Mouse (Mus musculus) C2C12 (cell line): ENCODE results near the gene Appbp2. TPM values are rescaled to one million over a fixed set of nuclear protein-coding genes. Genes with fewer than 3 reads are reported as not detected.

Source experiments
- H3K27me3 ChIP-seq: one replicate; pipeline ENCODE4 v1.6.1; 2011; ENCODE audit not compliant: control insufficient read depth, insufficient read depth, insufficient read length
- H3K36me3 ChIP-seq: one replicate; pipeline ENCODE4 v1.6.1; 2011; ENCODE audit not compliant: control insufficient read depth, insufficient read depth
- H3K4me3 ChIP-seq: one replicate; pipeline ENCODE4 v1.5.1; 2011; ENCODE audit warnings: mild to moderate bottlenecking, control low read depth; ENCODE audit not compliant: poor library complexity, insufficient read depth, severe bottlenecking
- H3K79me2 ChIP-seq: one replicate; pipeline ENCODE4 v1.6.1; 2011; ENCODE audit not compliant: control insufficient read depth, insufficient read depth
- H3K79me3 ChIP-seq: one replicate; pipeline ENCODE4 v1.6.1; 2011; ENCODE audit warnings: low read depth, control low read depth
- H3ac ChIP-seq: one replicate; pipeline ENCODE3; 2011; ENCODE audit warnings: low read depth; ENCODE audit not compliant: control insufficient read depth, insufficient read length
- CEBPB ChIP-seq: IDR thresholded peaks from one replicate; pipeline ENCODE4 v1.6.1; 2011; ENCODE audit warnings: low read depth, mild to moderate bottlenecking, control low read depth, moderate library complexity
- CTCF ChIP-seq: IDR thresholded peaks from one replicate; pipeline ENCODE4 v1.5.1; 2011; ENCODE audit not compliant: control insufficient read depth, insufficient read depth, insufficient read length
- FOSL1 ChIP-seq: IDR thresholded peaks from one replicate; pipeline ENCODE4 v1.8.0; 2011; ENCODE audit warnings: mild to moderate bottlenecking, low read length; ENCODE audit not compliant: poor library complexity, insufficient read depth, severe bottlenecking
- MAX ChIP-seq: IDR thresholded peaks from one replicate; pipeline ENCODE4 v1.6.1; 2011; ENCODE audit warnings: mild to moderate bottlenecking, control low read depth
- MYOD1 ChIP-seq: IDR thresholded peaks from one replicate; pipeline ENCODE4 v1.6.1; 2011; ENCODE audit warnings: low read depth; ENCODE audit not compliant: control insufficient read depth, insufficient read length
- MYOG ChIP-seq: IDR thresholded peaks from one replicate; pipeline ENCODE4 v1.6.1; 2011; ENCODE audit not compliant: control insufficient read depth, insufficient read length; ENCODE audit errors: extremely low read depth
- USF1 ChIP-seq: IDR thresholded peaks from one replicate; pipeline ENCODE4 v1.6.1; 2011; ENCODE audit warnings: low read depth, mild to moderate bottlenecking, control low read depth, moderate library complexity
- long read RNA-seq, 2 experiments: library from polyadenylated mRNA; unstranded; transcript quantifications; one replicate each; pipeline ENCODE4 v2.0.0; 2019 to 2020
- polyA plus RNA-seq: library from polyadenylated mRNA; unstranded; fragments of >200 nt; fragmentation: generic; extraction: Trizol; gene quantifications from one replicate; pipeline ENCODE4 v1.2.1, GENCODE M21; 2012; ENCODE audit warnings: missing spikeins

Appbp2 gene
- 8.7 TPM for polyA plus RNA-seq
- long read RNA-seq, experiment 1, full-length matches to known transcripts = 31 of 37 reads
- long read RNA-seq, experiment 1, partial matches to known transcripts = 1 of 37 reads
- long read RNA-seq, experiment 1, other reads (novel, unspliced or antisense) = 5 of 37 reads
- long read RNA-seq, experiment 2, full-length matches to known transcripts = 351 of 378 reads
- long read RNA-seq, experiment 2, partial matches to known transcripts = 11 of 378 reads
- long read RNA-seq, experiment 2, other reads (novel, unspliced or antisense) = 16 of 378 reads

DNA sequence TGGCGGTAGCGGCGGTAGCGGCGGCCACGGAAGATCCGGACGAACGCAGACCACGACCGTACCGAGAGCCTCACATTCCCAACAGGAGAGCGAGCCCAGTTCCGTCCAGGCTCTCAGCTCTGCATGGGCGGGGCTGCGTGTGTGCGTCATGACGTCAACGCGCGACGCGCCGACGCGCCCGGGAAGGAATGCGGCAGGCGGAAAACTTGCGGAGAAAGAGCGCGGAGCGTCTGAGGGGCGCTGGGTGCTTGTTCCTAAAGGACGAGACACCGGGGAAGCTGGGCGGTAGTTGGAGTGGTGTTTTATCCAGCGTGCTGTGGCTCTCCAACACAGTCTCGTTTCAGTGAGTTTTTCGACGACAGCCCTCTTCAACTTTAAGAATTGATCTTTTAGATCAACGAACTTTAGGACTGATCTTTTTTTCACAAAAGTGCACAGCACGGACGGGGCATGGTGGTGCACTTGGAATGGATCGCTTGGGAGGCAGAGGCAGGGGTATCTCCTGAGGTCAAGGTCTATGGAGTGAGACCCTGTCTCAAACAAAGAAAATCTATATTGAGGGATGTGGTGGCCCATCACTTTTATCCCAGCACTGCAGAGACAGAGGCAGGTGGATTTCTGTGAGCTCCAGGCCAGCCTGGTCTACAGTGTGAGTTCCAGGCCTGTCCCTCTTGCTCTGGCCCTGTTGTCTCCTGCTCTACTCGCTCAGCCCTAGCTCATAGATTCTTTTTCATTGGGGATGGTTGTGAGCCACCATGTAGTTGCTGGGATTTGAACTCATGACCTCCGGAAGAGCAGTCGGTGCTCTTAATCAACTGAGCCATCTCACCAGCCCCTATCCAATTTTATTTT lies at the start of gene Appbp2:
Appbp2 (minus strand) TSS at position 141 of the 852 bp plus-strand sequence.
- peaks cover 47% of the 10 kb centered on the region for H3K79me3 ChIP-seq
- H3K27me3 ChIP-seq = no peaks in the 10 kb centered on the region
- peak within 1 kb of the TSS; percentile 97 for H3K4me3 ChIP-seq
- peaks cover 58% of the 10 kb centered on the region for H3K79me2 ChIP-seq
- H3ac ChIP-seq = peak within 1 kb of the TSS; percentile 89
- TF ChIP-seq FOSL1 (no peak), MAX (peak; percentile 15)
- H3K36me3 ChIP-seq = peaks cover 26% of the 10 kb centered on the region

DNA sequence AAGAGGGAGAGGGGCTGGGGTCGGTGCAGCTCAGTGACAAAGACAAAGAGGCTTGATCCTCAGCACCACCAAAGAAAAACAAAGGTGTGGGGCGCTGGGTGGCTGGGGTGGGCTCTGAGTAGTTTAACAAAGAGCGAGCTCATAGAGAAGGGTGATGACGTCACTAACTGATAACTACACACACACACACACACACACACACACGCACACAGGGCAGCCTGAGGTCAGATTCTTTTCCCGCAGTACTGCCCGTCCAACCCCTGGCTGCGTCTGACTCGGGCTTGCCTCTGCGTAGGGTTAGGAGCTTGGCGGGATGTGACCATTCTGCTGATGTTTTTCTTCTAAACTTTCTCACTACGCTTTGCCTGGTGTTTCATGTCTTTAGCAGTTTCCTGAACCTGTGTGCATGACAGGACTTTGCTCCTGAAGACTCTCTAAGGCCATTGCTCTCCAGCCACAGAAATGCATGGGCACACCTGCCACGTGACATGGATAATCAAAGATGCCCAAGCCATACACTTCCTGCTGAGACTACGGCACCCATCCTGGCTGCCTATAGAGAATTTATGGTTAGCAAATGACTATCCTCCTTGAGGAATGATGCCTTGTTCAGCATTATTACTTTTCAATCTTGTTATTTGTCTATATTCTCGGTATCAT lies 46.4 kb upstream of the Appbp2 start:
- H3ac ChIP-seq = no peak overlapping the region
- no peak overlapping the region for H3K4me3 ChIP-seq
- no peaks in the 10 kb centered on the region for H3K79me2 ChIP-seq
- H3K27me3 ChIP-seq = no peaks in the 10 kb centered on the region
- no peaks in the 10 kb centered on the region for H3K36me3 ChIP-seq
- no peak for TF ChIP-seq MYOD1
- TF ChIP-seq FOSL1 = no peak
- no peak for TF ChIP-seq CTCF
- TF ChIP-seq USF1 = no peak
- no peak for TF ChIP-seq MAX
- TF ChIP-seq MYOG = no peak
- TF ChIP-seq CEBPB = no peak
- no peaks in the 10 kb centered on the region for H3K79me3 ChIP-seq

DNA sequence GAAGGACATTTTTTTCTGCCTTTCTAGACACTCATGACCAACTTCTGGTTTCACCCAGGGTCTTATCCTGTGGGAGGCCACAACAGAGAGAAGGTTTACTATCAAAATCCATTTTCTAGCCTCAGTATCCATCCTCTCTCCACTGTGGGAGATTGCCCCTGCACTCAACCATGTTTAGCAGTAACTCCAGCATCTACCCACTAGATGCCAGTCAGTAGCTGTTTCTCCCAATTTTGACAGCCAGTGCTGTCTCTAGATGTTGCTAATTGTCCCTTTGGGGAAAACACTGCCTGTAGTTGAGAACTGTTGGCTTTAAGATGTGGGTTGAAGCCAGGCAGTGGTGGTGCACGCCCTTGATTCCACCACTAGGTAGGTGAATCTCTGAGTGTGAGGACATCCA lies 43.2 kb upstream of the Appbp2 start:
- Histone ChIP-seq H3K4me3 (no peak overlapping the region), H3K79me2 (no peaks in the 10 kb centered on the region), H3K27me3 (no peaks in the 10 kb centered on the region), H3ac (no peak overlapping the region), H3K36me3 (no peaks in the 10 kb centered on the region), H3K79me3 (no peaks in the 10 kb centered on the region)
- no peak for TF ChIP-seq MYOG

DNA sequence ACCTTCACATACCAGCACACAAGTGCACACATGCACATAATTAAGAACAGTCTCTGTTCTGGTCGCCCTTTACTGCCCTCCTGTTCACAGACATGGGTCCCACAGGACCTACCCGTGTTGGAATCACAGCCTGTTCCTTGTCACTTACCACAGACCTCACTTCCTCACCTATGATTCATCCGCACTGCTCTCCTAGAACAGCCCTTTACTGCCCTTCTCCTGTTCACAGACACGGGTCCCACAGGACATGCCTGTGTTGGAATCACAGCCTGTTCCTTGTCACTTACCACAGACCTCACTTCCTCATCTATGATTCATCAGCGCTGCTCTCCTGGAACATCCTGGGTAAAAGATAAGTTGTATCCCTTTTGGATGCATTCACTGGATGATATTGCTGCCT lies 42.7 kb upstream of the Appbp2 start:
- Histone ChIP-seq H3K4me3 (no peak overlapping the region), H3K79me2 (no peaks in the 10 kb centered on the region), H3K27me3 (no peaks in the 10 kb centered on the region), H3K36me3 (no peaks in the 10 kb centered on the region), H3ac (no peak overlapping the region), H3K79me3 (no peaks in the 10 kb centered on the region)
- TF ChIP-seq USF1 (no peak), FOSL1 (no peak), CTCF (no peak), MYOG (no peak), MYOD1 (no peak), CEBPB (no peak), MAX (no peak)

DNA sequence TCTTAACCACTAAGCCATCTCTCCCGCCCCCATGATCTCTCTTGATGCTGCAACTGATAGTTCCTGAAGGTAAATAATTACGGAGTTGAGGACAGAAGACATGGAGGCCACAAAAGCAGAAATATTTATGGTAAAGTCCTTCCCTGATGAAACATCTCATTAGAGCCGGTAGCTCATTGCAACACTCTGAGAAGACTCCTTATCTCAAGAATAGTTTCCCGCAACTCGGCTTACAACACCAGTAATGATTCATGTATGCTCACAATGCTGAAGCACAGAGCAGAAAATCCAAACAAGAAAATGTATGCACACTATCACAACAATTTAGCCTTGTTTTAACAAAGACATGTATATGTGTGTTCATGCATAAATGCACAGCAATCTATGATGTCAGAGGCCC lies 40.2 kb upstream of the Appbp2 start:
- Histone ChIP-seq H3K79me3 (no peaks in the 10 kb centered on the region), H3ac (no peak overlapping the region), H3K79me2 (no peaks in the 10 kb centered on the region), H3K27me3 (no peaks in the 10 kb centered on the region), H3K4me3 (no peak overlapping the region), H3K36me3 (no peaks in the 10 kb centered on the region)
- TF ChIP-seq MAX (no peak), CTCF (no peak), MYOG (no peak), FOSL1 (no peak), USF1 (no peak), MYOD1 (no peak), CEBPB (no peak)

DNA sequence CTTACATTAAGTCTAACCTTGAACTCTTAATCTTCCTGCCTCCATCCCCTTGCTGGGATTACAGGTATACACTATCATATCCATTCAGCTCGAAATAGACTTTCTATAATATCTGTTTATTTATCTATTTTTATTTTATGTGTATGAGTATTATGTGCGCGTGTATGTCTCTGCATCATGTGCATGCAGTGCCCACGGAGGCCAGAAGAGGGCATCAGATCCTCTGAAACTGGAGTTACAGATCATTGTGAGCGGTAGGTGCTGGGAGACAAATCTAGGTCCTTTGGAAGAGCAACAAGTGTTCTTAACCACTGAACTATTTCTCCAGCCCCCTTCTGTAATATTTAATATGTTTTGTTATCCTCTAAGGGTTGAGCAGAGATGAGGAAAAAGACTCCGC lies 38.4 kb upstream of the Appbp2 start:
- H3ac ChIP-seq = no peak overlapping the region
- no peaks in the 10 kb centered on the region for H3K27me3 ChIP-seq
- no peaks in the 10 kb centered on the region for H3K79me2 ChIP-seq
- no peak for TF ChIP-seq USF1
- H3K79me3 ChIP-seq = no peaks in the 10 kb centered on the region
- H3K36me3 ChIP-seq = no peaks in the 10 kb centered on the region
- H3K4me3 ChIP-seq = no peak overlapping the region
